ENCODE assay signal across 15 mouse cellular contexts in genomic region chr15:67759221-67759620, GRCm38 (mm10).
DNase-seq lines count a peak whose midpoint lies in the region; ATAC-seq lines count a peak whose summit lies in the region.
"Had no signal": no experiment of that assay in that cellular context is flagged by ENCODE, and none has a peak within 500 bp of the region (broad histone marks: within the 10 kb centered on the region; RNA-seq: fewer than 3 reads in every experiment).

No protein-coding gene starts in this region.

- no peaks in the 10 kb centered on the region for H3K9me3 ChIP-seq in liver, embryonic 11.5 days (ENCODE audit: control insufficient read depth, low read length)
- H3K9me3 ChIP-seq: lung, embryonic 15.5 days had no signal

- 76% methylated on average over 4 of the region's 4 CpGs for WGBS in liver, embryonic 11.5 days

- no peak overlapping the region for H3K4me3 ChIP-seq in liver, embryonic 11.5 days (ENCODE audit: low read depth, low read length)
- H3K4me3 ChIP-seq: left cerebral cortex, adult 2 months; lung, embryonic 15.5 days had no signal

- no peak for ATAC-seq in liver, embryonic 11.5 days (replicated peaks; ENCODE audit: low FRiP score)
- no peak for ATAC-seq in megakaryocyte-erythroid progenitor cell, adult 5-6 weeks (replicated peaks; ENCODE audit: low FRiP score, low TSS enrichment, poor library complexity, severe bottlenecking)
- ATAC-seq: hindbrain, postnatal 0 days had no signal

- H3K4me2 ChIP-seq in liver, embryonic 11.5 days: no peak overlapping the region
- H3K4me2 ChIP-seq: lung, embryonic 15.5 days had no signal

- H3K4me1 ChIP-seq in liver, embryonic 11.5 days (replicated peaks; ENCODE audit: control insufficient read depth, insufficient read depth, low read length): no peaks in the 10 kb centered on the region
- H3K4me1 ChIP-seq: lung, embryonic 15.5 days had no signal

- intact Hi-C loops in left cerebral cortex, postnatal 4 days (cut with DNase I): no loop called here

- DNase-seq in frontal cortex, postnatal 36 days (ENCODE audit: low spot score in 2 of 2): peak; percentile 17 to 45
- no peak for DNase-seq in frontal cortex, postnatal 14 days (ENCODE audit: low spot score in 2 of 2)
- peak; percentile 7 to 12 for DNase-seq in left cerebral cortex, adult 18-20 months (ENCODE audit: low spot score in 2 of 2)
- no peak for DNase-seq in left cerebral cortex, postnatal 4 days
- peak; percentile 67 for DNase-seq in gastrocnemius, adult 18-20 months (ENCODE audit: low spot score)
- peak; percentile 4 to 5 for DNase-seq in layer of hippocampus, postnatal 36 days
- no peak for DNase-seq in liver, embryonic 11.5 days (ENCODE audit: low spot score)
- DNase-seq: cerebellum, adult 2 months; kidney, adult 8-10 months; liver; thymus, postnatal 25 days had no signal

- no peak overlapping the region for H3K27ac ChIP-seq in liver, embryonic 11.5 days (ENCODE audit: low read depth, low read length)
- H3K27ac ChIP-seq: hindbrain, postnatal 0 days; left cerebral cortex, adult 2 months; lung, embryonic 15.5 days had no signal

- no peaks in the 10 kb centered on the region for H3K36me3 ChIP-seq in liver, embryonic 11.5 days (ENCODE audit: control insufficient read depth, insufficient read depth, low read length)
- H3K36me3 ChIP-seq: lung, embryonic 15.5 days had no signal

- no peak overlapping the region for H3K9ac ChIP-seq in liver, embryonic 11.5 days (ENCODE audit: low read depth, low read length)
- H3K9ac ChIP-seq: lung, embryonic 15.5 days had no signal

- H3K27me3 ChIP-seq in liver, embryonic 11.5 days (replicated peaks; ENCODE audit: control insufficient read depth, insufficient read depth, low read length): no peaks in the 10 kb centered on the region
- H3K27me3 ChIP-seq: lung, embryonic 15.5 days had no signal

Comparison
In these comparisons a context has a peak if more than half of its experiments do, and no peak if none do; other contexts are left out.
1. DNase-seq: peak in frontal cortex, postnatal 36 days (2 of 2), left cerebral cortex, adult 18-20 months (2 of 2), gastrocnemius, adult 18-20 months (single experiment) and layer of hippocampus, postnatal 36 days (2 of 2); none in frontal cortex, postnatal 14 days (0 of 2), left cerebral cortex, postnatal 4 days (single experiment) and liver, embryonic 11.5 days (single experiment).